Mouse (Mus musculus) kidney, postnatal 4 days (tissue): ENCODE data around the gene Ifne.
"Not testable (repeated sequence)": the region's sequence is repeated elsewhere in the genome, so short reads cannot be mapped to it uniquely, and the experiment has no call there.

ENCODE experiments used
- DNase-seq, 2 experiments: peaks; one replicate each; pipeline ENCODE4 v3.0.0; 2021; ENCODE audit warnings: mixed read lengths in 2 of 2

Gene Ifne

GRCm38 (mm10) chr4:88867366-88867925 lies 12.6 kb downstream of the Ifne start:
- DNase-seq = peak; percentile 85 to 86

DNA sequence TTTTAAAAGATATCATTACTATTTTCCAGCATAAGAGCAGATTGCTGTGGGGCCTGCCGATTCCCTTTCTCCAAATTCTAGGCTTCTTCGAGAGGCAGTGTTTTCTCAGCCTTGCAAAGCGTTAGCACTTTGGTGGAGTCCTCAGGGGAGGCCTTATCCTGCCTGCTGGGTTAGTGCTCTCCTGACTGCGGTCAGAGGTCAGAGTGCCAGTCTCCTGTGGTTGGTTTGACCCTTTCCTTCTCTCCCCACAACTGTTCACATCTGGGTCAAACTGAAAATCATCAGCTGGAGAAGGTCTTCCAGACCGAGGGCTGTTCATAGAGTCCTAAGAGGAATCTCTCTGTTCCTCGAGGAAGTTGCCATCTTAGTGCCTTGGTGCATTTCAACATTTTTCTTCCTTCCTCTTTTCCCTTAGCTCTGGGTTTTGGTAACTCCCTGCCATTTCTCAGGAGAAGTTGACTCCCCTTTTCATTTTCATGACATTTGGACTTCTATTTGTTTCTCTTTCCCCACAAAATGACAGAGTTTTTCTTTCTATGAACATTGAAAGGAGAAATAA lies 14.9 kb downstream of the Ifne start:
- DNase-seq = no peak

DNA sequence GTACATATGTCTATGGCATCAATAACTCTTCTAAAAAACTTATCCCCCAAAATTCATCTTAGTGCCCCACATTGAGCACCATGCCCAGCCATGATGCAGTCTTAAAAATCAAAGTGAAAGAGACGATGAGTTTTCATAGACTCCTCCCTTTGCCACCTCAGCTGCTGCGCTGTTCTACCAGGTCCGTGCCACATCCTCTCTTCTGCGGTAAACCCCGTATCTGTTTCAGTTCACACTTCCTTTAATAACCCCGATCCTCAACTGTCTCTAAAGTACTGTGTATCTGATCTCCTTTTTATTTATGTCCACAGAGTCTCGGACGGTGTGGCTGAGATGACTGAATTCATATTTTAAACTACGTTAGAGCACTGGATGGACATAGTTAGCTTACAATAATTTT lies 15.4 kb downstream of the Ifne start:
- no peak for DNase-seq

DNA sequence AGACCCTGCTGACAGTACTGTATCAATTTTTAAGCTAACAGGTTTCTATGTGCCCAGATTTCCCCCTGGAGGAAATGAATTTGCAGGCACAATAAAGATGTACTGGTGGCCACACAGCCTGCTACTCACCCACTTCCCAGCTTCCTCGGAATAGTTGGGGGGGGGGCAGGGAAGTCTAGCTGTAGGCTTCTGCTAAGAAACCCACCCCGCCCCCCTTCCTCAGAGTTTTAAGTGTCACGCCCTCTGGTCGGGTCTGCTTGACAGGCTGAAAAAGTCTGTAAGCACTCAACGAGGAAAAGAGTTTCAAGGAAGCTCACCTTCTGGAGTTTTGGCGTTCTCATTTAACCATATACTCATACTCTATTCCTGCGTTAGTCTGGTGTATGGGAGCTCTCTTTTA lies 16.7 kb downstream of the Ifne start:
- peak in 1 of 2 experiments; percentile 27 for DNase-seq

- no peak for DNase-seq
These were observed 20.8 kb downstream of the Ifne start for GRCm38 (mm10) chr4:88859214-88859613.

DNA sequence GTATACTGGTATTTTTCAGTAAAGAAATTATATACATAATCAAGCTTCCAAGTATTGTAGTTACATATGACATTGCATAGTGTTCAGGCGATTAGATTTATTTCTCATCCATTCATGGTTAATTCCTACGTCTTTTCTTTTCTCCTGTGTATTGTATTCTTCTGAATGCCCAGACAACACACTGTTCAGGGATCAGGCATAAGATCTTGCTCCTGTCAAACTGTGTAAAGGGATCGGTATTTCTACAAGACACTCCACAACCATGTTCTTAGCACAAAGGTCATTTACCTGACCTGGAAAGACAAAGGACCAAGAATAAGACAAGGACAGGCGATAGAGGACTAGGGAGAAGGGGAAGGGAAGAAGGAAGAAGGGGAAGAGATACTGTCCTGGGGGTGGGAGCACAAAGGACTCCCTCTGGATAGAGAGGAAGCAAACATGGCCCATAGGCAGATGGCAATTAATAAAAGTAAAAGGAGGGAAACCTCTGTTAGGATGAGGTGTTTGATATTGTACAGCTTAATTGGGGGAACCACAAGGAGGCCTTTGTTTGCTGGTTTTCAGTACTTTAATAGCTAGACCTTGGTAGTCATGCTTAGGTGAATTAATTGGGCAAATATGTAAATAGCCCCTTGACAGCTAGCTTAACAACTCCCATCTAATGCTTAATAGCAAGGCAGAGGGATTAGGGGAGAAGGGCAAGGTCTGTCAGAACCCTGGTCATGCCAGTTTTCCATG lies 28.8 kb downstream of the Ifne start:
- DNase-seq = no peak

DNA sequence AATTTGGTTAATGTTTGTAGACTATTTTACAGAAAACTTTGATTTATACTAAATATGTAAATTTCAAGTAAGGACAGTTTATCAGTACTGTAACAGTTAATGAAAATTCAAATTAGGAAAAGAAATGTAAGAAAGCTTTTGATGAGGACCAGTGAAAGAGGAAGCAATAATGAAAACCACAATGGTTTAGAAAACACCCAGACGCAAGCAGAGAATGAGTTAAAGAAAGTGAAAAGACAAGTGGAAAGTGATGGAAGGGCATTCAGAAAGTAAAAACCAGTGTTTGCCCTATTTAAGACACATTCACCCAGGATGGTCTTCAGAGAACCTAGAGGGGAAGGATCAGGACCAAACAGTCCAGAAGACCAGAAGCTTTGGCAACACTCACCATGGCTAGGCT lies 30.3 kb downstream of the Ifne start, which contains the start of gene Ifna1:
TSS of gene Ifna1 (plus strand) at position 390 of the 400 bp plus-strand sequence.
- DNase-seq = no peak

DNA sequence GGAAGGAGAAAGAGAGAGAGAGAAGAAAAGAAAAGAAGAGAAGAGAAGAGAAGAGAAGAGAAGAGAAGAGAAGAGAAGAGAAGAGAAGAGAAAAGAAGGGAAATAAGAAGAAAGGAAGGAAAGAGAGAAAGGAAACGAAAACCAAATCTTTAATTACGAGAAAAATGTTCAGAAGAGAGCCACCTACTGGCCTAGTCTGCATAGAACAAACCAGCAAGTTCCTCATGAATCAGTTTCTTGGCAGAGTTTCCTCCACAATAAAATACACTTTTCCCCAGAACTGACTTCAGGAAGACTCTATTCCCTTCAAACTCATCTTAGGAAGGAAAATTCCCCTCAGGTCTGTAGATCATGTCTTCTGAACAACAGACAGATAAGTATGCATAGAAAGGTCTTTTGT lies 34.7 kb downstream of the Ifne start:
- DNase-seq = no peak

GRCm38 (mm10) chr4:88841438-88841911 lies 38.5 kb downstream of the Ifne start, which contains the start of gene Ifna4:
Ifna4 (plus strand) TSS chr4:88841861.
- no peak for DNase-seq

- DNase-seq = no peak
These were observed 39.9 kb downstream of the Ifne start for GRCm38 (mm10) chr4:88840058-88840457.

- peak; percentile 27 to 29 for DNase-seq
These were observed 41.2 kb downstream of the Ifne start for GRCm38 (mm10) chr4:88838828-88839227.

GRCm38 (mm10) chr4:88835225-88835624 lies 44.8 kb downstream of the Ifne start, which contains the start of gene Ifna5:
Ifna5 (plus strand) TSS chr4:88835525.
- DNase-seq = not testable (repeated sequence)

- DNase-seq = peak; percentile 39 to 54
These were observed 49.5 kb downstream of the Ifne start for GRCm38 (mm10) chr4:88830523-88830922.
